Mouse (Mus musculus) heart, embryonic 16.5 days (tissue): ENCODE data around the gene Nphp1. TPM values are rescaled to one million over a fixed set of nuclear protein-coding genes. Genes with fewer than 3 reads are reported as not detected.

ENCODE experiments used
- ATAC-seq: fragments of 200-750 bp; cut with Nextera tagmentation; replicated peaks from 2 replicates; pipeline ENCODE4 v1.8.0; 2017; ENCODE audit warnings: moderate number of reproducible peaks; ENCODE audit not compliant: insufficient read depth, low FRiP score; ENCODE audit errors: extremely low read depth
- H3K27ac ChIP-seq: fragments of 300-500 bp; sonication (generic); 2 replicates; pipeline ENCODE4 v1.5.1; 2014; ENCODE audit warnings: mild to moderate bottlenecking, low read length, control low read depth, moderate library complexity
- H3K27me3 ChIP-seq: fragments of 300-500 bp; sonication (generic); 2 replicates; pipeline ENCODE4 v1.6.1; 2014; ENCODE audit warnings: low read length, mixed read lengths; ENCODE audit not compliant: control insufficient read depth, insufficient read depth
- H3K36me3 ChIP-seq: fragments of 300-500 bp; sonication (generic); 2 replicates; pipeline ENCODE4 v1.6.1; 2014; ENCODE audit not compliant: control insufficient read depth, insufficient read depth
- H3K4me1 ChIP-seq: fragments of 300-500 bp; sonication (generic); 2 replicates; pipeline ENCODE4 v1.6.1; 2014; ENCODE audit warnings: low read length, mixed read lengths; ENCODE audit not compliant: control insufficient read depth, insufficient read depth
- H3K4me2 ChIP-seq: fragments of 300-500 bp; sonication (generic); 2 replicates; pipeline ENCODE4 v1.6.1; 2014; ENCODE audit warnings: low read depth, mild to moderate bottlenecking, control low read depth, low read length
- H3K4me3 ChIP-seq: fragments of 300-500 bp; sonication (generic); 2 replicates; pipeline ENCODE4 v1.5.1; 2014; ENCODE audit warnings: mild to moderate bottlenecking, control low read depth, low read length
- H3K9ac ChIP-seq: fragments of 300-500 bp; sonication (generic); 2 replicates; pipeline ENCODE4 v1.6.1; 2014; ENCODE audit warnings: low read length, control low read depth
- H3K9me3 ChIP-seq: fragments of 300-500 bp; sonication (generic); replicated peaks from 2 replicates; pipeline ENCODE4 v1.6.1; 2016; ENCODE audit warnings: low read length; ENCODE audit not compliant: control insufficient read depth
- WGBS: fragments of 180-500 bp; shearing (Covaris S2); extraction: QIAGEN DNeasy Blood & Tissue Kit; methylation state at CpG from one replicate; pipeline ENCODE4 v1.1.7; 2014; 5-methylcytosine and 5-hydroxymethylcytosine counted together
- polyA plus RNA-seq: library from polyadenylated mRNA; unstranded; fragments of >200 nt; fragmentation: Nextera tagmentation; extraction: Ambion mirVana; gene quantifications from 2 replicates; pipeline ENCODE4 v1.2.1, GENCODE M21; 2015

Gene Nphp1
- polyA plus RNA-seq, 1 experiment from 2014 or later, result 23.7 TPM

DNA sequence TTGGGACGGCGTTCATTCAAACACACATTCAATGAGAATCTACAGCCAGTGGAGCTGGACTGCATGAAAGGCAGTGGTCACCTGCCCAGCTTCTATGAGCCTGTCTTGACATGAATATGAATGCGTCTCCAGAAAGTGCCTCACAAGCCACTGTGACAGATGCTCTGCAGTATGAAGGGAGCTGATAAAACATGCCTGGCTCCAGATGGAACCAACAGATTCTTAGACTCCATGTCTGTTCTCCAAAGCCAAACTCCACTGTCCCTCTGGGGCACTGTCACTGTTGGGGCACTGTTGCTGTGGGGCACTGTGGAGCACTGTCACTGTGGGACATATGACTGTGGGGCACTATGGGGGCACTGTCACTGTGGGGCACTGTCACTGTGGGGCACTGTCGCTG, 34.6 kb downstream of the Nphp1 start:
- Histone ChIP-seq H3K4me1 (peaks cover 7% of the 10 kb centered on the region; the same call in 1 of the 2 replicates), H3K9ac (no peak overlapping the region), H3K4me2 (no peak overlapping the region), H3K27ac (no peak overlapping the region), H3K9me3 (no peaks in the 10 kb centered on the region), H3K27me3 (no peaks in the 10 kb centered on the region), H3K36me3 (no peaks in the 10 kb centered on the region), H3K4me3 (no peak overlapping the region)
- 83% methylated on average over 4 of the region's 4 CpGs for WGBS
- ATAC-seq, result no peak

DNA sequence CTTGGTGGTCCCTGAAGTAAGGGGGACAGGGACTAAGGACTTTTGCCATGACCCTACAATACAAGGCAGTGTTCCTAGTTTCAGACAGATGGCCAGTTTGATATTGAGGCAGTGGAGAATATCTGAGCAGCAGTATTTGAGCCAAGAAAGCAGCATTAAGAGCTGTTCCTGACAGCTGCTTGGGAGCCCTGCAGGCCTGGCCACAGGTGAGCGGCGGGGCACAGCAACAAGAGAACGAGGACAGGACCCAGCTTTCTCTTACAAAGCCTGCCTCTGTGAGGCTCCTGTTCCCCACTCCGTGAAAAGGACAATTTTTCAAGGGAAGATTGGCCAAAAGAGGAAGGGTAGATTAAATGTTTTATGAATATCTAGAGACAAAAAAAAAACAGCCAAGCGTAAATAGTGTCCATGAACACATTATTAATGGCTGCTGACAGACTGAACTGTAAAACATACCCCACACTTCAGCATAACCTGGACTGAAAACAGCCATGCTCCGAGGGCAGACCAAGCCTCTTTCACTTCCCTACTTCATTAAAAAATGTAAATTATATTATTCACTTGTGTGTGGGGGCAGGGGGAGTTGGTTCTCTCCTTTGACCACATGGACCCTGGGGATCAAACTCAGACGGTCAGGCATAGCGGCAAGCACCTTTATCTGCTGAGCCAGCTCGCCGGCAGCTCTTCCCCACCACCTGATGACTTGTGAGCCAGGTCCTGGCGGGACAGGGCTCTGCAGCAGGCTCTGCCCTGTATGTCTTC, 36.7 kb downstream of the Nphp1 start:
- H3K27me3 ChIP-seq, result no peaks in the 10 kb centered on the region
- no peak for ATAC-seq
- H3K9ac ChIP-seq, result no peak overlapping the region
- H3K4me2 ChIP-seq, result no peak overlapping the region
- H3K9me3 ChIP-seq, result no peaks in the 10 kb centered on the region
- no peaks in the 10 kb centered on the region for H3K36me3 ChIP-seq
- no peak overlapping the region for H3K27ac ChIP-seq
- no peaks in the 10 kb centered on the region for H3K4me1 ChIP-seq
- 67% methylated on average over 11 of the region's 11 CpGs for WGBS
- H3K4me3 ChIP-seq, result no peak overlapping the region

DNA sequence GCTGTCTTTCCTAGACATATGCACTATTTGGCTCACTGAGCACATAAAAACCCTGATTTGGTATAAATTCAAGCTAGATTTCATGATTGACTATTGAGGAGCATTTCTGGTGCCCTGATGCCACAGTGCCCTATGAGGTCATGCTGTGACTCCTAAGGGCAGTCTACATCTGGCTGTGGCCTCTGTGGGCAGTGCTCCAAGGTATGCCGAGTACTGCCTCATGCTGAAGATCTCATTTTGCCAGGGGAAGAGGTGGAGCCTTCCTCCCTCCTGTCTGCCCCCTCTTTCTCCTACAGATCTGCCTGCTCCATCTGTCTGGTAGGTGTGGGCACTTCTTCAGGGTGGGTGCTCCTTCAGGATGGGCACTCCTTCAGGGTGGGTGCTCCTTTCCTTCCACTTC, 39.3 kb downstream of the Nphp1 start:
- Histone ChIP-seq H3K4me1 (no peaks in the 10 kb centered on the region), H3K9me3 (no peaks in the 10 kb centered on the region), H3K27me3 (no peaks in the 10 kb centered on the region), H3K4me3 (no peak overlapping the region), H3K9ac (no peak overlapping the region), H3K4me2 (no peak overlapping the region), H3K36me3 (0 out of 2 replicates have a peak, but pooled peaks cover 3% of the 10 kb centered on the region), H3K27ac (no peak overlapping the region)
- WGBS, result 63% methylated on average over 1 of the region's 1 CpGs
- no peak for ATAC-seq

DNA sequence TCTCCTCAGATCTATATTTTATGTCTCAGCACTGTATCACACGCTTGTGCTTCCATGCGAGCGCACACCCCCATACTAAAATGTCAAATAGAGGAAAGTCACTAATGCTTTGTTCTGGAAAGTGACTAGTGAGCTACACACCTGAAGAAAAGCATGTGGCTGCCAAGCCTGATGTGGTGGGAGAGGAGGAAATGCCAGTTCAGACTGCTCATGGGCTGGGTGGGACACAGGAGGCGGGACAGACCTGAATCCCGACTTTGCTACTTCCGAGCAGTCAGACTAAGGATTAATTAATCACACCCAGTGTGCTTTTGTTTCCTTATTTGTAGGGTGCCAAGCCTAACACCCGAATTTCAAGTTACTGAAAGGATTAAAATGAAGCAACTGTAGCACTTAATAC, 40.4 kb downstream of the Nphp1 start:
- no peaks in the 10 kb centered on the region for H3K9me3 ChIP-seq
- no peak overlapping the region for H3K4me2 ChIP-seq
- H3K27ac ChIP-seq, result no peak overlapping the region
- 75% methylated on average over 7 of the region's 7 CpGs for WGBS
- H3K4me3 ChIP-seq, result no peak overlapping the region
- no peak for ATAC-seq
- H3K4me1 ChIP-seq, result no peaks in the 10 kb centered on the region
- H3K9ac ChIP-seq, result no peak overlapping the region
- no peaks in the 10 kb centered on the region for H3K27me3 ChIP-seq
- H3K36me3 ChIP-seq, result 0 out of 2 replicates have a peak, but pooled peaks cover 3% of the 10 kb centered on the region

DNA sequence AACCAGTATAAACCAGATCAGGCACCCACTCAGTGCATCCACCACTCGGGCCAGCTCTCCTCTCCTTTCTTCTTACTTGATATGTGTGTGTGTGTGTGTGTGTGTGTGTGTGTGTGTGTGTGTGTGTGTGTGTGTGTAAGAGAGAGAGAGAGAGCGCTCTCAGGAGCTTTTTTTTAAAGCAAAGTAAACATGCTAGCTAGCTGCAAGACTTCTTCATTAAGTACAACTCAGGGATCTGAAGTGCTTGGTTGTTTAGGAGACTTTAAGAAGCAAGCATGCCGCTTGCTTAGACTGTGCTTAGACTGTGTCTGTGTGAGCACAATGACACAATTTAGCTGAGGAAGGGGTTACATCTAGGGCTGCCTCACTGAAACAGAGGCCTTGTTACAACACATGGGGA, 46.1 kb downstream of the Nphp1 start:
- H3K4me3 ChIP-seq, result no peak overlapping the region
- no peak overlapping the region for H3K27ac ChIP-seq
- H3K36me3 ChIP-seq, result peaks cover 3% of the 10 kb centered on the region; the same call in 1 of the 2 replicates
- no peaks in the 10 kb centered on the region for H3K27me3 ChIP-seq
- H3K9ac ChIP-seq, result no peak overlapping the region
- H3K4me1 ChIP-seq, result no peaks in the 10 kb centered on the region
- ATAC-seq, result no peak
- no peak overlapping the region for H3K4me2 ChIP-seq
- H3K9me3 ChIP-seq, result no peaks in the 10 kb centered on the region
- WGBS, result 81% methylated on average over 3 of the region's 3 CpGs

DNA sequence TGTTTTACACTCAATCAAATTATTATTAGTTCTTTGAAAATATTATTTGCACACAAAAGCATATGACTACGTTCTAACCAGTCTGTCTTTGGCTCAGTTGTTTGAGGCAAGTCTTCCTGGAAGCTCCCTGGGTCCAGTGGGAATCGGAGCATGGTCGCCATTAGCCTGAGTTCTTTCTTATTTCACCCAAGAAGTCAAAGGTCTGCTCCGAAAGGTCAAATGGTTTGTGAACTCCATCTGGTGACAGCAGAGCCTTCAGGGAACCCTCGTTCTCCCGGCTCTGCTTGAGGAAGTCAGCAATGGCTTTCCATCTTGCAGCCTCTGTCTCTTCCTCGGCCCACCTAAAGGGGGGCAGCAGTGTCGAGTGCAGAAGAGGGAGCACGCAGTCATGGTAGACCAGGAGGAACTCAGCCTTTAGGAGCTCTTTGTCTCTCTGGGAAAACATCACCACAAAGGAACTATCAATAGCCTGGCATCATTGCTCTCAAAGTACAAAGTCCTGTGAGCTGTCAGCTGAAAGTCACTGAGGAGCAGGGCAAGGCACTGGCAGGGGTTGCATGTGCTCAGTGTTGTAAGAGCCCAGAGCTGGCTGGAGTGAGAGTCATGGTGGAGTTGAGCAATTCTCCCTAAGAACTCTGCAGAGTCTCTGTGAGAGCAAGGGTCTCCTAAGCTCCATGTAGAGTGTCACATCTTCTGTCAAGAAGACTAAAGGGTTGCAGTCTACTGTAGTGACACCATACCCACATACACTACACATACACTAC, 47.8 kb downstream of the Nphp1 start:
- Histone ChIP-seq H3K9me3 (no peaks in the 10 kb centered on the region), H3K27ac (no peak overlapping the region), H3K36me3 (peaks cover 3% of the 10 kb centered on the region; the same call in 1 of the 2 replicates), H3K4me1 (no peaks in the 10 kb centered on the region), H3K4me2 (no peak overlapping the region), H3K27me3 (no peaks in the 10 kb centered on the region), H3K4me3 (no peak overlapping the region), H3K9ac (no peak overlapping the region)
- 82% methylated on average over 9 of the region's 9 CpGs for WGBS
- ATAC-seq, result no peak

DNA sequence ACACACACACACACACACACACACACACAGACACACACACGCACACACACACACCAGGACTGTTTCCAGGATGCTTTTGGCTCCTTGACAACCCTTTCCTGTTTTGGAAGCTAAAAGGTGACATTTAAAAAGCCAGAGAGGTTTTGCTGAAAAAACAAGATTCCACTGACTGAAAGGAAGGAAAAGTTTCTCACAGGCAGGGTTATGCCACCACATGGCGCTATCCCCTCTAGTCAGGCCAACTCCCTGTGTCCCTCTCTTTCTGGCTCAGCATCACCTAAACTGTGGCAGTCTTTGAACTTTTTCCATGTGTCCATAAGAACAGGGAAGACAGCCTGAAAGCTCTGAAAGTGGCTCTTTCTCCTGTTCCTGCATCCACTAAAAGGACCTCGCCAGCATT, 50.8 kb downstream of the Nphp1 start:
- H3K27ac ChIP-seq, result 0 out of 2 replicates have a peak overlapping the region, but pooled peaks have one; percentile 14
- no peaks in the 10 kb centered on the region for H3K9me3 ChIP-seq
- 68% methylated on average over 3 of the region's 3 CpGs for WGBS
- H3K9ac ChIP-seq, result no peak overlapping the region
- H3K4me1 ChIP-seq, result no peaks in the 10 kb centered on the region
- H3K4me2 ChIP-seq, result no peak overlapping the region
- H3K27me3 ChIP-seq, result no peaks in the 10 kb centered on the region
- H3K36me3 ChIP-seq, result no peaks in the 10 kb centered on the region; the same call in 1 of the 2 replicates
- ATAC-seq, result peak; percentile 35; the same call in 1 of the 2 replicates
- H3K4me3 ChIP-seq, result no peak overlapping the region

DNA sequence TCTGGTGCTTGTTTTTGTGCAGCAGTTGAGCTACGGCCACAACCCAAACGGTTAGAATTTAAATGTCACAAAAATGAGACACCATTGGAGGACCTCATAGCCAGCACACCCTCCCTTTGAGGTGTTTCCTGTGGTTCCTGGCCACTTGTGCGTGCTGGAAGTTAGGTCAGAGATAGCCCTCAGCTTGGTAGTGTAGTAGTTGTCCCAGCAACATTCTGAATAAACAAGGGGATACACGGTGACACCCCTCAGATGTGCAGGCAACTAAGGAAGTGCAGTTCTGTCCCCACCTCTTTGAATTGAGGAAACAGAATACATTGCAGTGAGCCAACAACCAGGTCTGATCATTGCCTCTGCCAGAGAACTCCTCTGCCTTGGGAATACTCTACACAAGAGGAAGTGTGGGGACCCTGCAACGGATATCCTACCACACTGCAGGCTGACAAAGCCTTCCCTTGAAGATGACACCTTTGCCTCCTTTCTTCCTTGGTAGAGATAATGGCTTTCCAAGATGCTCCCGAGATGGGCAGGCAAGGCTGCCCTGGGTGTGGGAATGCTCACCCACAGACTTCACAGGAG, 52.0 kb downstream of the Nphp1 start:
- Histone ChIP-seq H3K4me3 (no peak overlapping the region), H3K4me1 (no peaks in the 10 kb centered on the region), H3K9ac (no peak overlapping the region), H3K9me3 (no peaks in the 10 kb centered on the region), H3K4me2 (no peak overlapping the region), H3K27ac (peak overlapping the region; percentile 79), H3K36me3 (no peaks in the 10 kb centered on the region), H3K27me3 (no peaks in the 10 kb centered on the region)
- ATAC-seq, result peak; percentile 85
- 61% methylated on average over 6 of the region's 6 CpGs for WGBS
